Mouse (Mus musculus) kidney, adult 2 months (tissue): ENCODE measurements at regions not wholly inside any gene's neighbourhood (a gene's known extent, or its start where the extent isn't known, plus 50 kb on each side); places are given as distances from the start of the nearest gene placed in this dataset.

ENCODE experiments used
- CTCF ChIP-seq: fragments of 200-500 bp; conservative IDR thresholded peaks from 2 replicates; pipeline ENCODE4 v1.5.1; 2011; ENCODE audit warnings: low read depth, mild to moderate bottlenecking, control low read depth, low read length, moderate library complexity, mixed read lengths; ENCODE audit not compliant: insufficient read depth, insufficient read length
- POLR2A ChIP-seq: fragments of 200-500 bp; IDR thresholded peaks from one replicate; pipeline ENCODE4 v1.6.1; 2011; ENCODE audit warnings: low read depth, low read length, control low read depth

DNA sequence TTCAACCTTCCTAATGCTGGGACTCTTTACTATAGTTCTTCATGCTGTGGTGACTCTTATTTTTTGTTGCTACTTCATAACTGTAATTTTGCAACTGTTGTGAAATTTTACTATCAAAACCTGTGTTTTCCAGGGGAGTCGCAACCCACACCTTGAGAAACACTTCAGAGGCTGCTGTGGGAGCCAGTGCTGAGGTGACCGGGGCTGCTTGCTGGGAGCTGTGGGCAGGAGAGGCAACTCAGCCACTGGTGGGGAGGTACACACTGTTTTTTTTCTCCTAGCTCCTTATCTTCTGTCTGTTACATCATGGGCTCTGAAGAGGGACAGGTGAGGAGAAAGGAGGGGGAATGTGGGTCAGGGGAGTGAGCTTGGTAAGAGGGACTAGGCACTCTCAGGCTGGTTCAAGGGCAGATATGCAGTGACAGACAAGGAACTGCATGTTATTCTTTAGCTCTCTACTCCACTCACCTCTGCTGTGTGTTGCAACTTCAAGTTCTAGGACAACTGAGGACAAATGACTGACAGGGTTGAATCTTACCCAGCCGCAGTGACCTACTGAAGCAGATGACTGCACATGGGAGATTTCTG lies 62.7 kb upstream of the Hhip start:
- TF ChIP-seq POLR2A: no peak
- no peak for TF ChIP-seq CTCF
